Mouse (Mus musculus): ENCODE data around the gene Acot2. TPM values are rescaled to one million over a fixed set of nuclear protein-coding genes. Genes with fewer than 3 reads are reported as not detected.
A peak's percentile ranks its signal among the peaks of the same experiment; 100 is the strongest.
"Not testable (repeated sequence)": the region's sequence is repeated elsewhere in the genome, so short reads cannot be mapped to it uniquely, and the experiment has no call there.

Acot2 gene
- polyA plus RNA-seq, 1 experiment from 2014 or later, result 10.8 TPM

- no peak overlapping the region for H3K9ac ChIP-seq (replicated peaks; ENCODE audit: low read length)
Measured at GRCm38 (mm10) chr12:84013701-84014100, 26.0 kb downstream of the Acot2 start.

GRCm38 (mm10) chr12:84020528-84020927 lies 32.9 kb downstream of the Acot2 start:
- ATAC-seq (replicated peaks; ENCODE audit: insufficient number of reproducible peaks, low FRiP score, low TSS enrichment, low read depth); H3K9me3 ChIP-seq (replicated peaks; ENCODE audit: control insufficient read depth, low read length); H3K4me1 ChIP-seq (ENCODE audit: control insufficient read depth, insufficient read depth, low read length); H3K4me3 ChIP-seq (ENCODE audit: low read depth, low read length); H3K9ac ChIP-seq (replicated peaks; ENCODE audit: low read length); H3K4me2 ChIP-seq (ENCODE audit: low read depth, low read length); H3K27me3 ChIP-seq (ENCODE audit: control insufficient read depth, insufficient read depth, low read length); H3K27ac ChIP-seq (replicated peaks; ENCODE audit: low read depth, low read length); H3K36me3 ChIP-seq (replicated peaks; ENCODE audit: control insufficient read depth, insufficient read depth, low read depth, low read length); DNase-seq (ENCODE audit: low spot score): not testable (repeated sequence)
- WGBS, result 70% methylated on average over 7 of the region's 7 CpGs

More at GRCm38 (mm10) chr12:84013701-84014100, 26.0 kb downstream of the Acot2 start:
- no peaks in the 10 kb centered on the region for H3K9me3 ChIP-seq (replicated peaks; ENCODE audit: control insufficient read depth, low read length)
- no peaks in the 10 kb centered on the region for H3K36me3 ChIP-seq (replicated peaks; ENCODE audit: control insufficient read depth, insufficient read depth, low read depth, low read length)
- no peaks in the 10 kb centered on the region for H3K4me1 ChIP-seq (ENCODE audit: control insufficient read depth, insufficient read depth, low read length)
- H3K27ac ChIP-seq (replicated peaks; ENCODE audit: low read depth, low read length), result no peak overlapping the region
- no peak overlapping the region for H3K4me3 ChIP-seq (ENCODE audit: low read depth, low read length)
- 92% methylated on average over 7 of the region's 7 CpGs for WGBS
- no peak overlapping the region for H3K4me2 ChIP-seq (ENCODE audit: low read depth, low read length)
- no peaks in the 10 kb centered on the region for H3K27me3 ChIP-seq (ENCODE audit: control insufficient read depth, insufficient read depth, low read length)
- ATAC-seq (replicated peaks; ENCODE audit: insufficient number of reproducible peaks, low FRiP score, low TSS enrichment, low read depth) (no peak), DNase-seq (ENCODE audit: low spot score) (no peak)

- H3K4me3 ChIP-seq (ENCODE audit: low read depth, low read length); ATAC-seq (replicated peaks; ENCODE audit: insufficient number of reproducible peaks, low FRiP score, low TSS enrichment, low read depth); H3K9ac ChIP-seq (replicated peaks; ENCODE audit: low read length); H3K27me3 ChIP-seq (ENCODE audit: control insufficient read depth, insufficient read depth, low read length); H3K4me2 ChIP-seq (ENCODE audit: low read depth, low read length); H3K36me3 ChIP-seq (replicated peaks; ENCODE audit: control insufficient read depth, insufficient read depth, low read depth, low read length); DNase-seq (ENCODE audit: low spot score); H3K4me1 ChIP-seq (ENCODE audit: control insufficient read depth, insufficient read depth, low read length); H3K27ac ChIP-seq (replicated peaks; ENCODE audit: low read depth, low read length); H3K9me3 ChIP-seq (replicated peaks; ENCODE audit: control insufficient read depth, low read length): not testable (repeated sequence)
- 90% methylated on average over 3 of the region's 4 CpGs for WGBS
Measured at GRCm38 (mm10) chr12:84022266-84022665, 34.6 kb downstream of the Acot2 start.

- H3K4me1 ChIP-seq (ENCODE audit: control insufficient read depth, insufficient read depth, low read length), result no peaks in the 10 kb centered on the region
- no peak overlapping the region for H3K4me2 ChIP-seq (ENCODE audit: low read depth, low read length)
- H3K27me3 ChIP-seq (ENCODE audit: control insufficient read depth, insufficient read depth, low read length), result no peaks in the 10 kb centered on the region
- H3K9ac ChIP-seq (replicated peaks; ENCODE audit: low read length), result no peak overlapping the region
- WGBS, result 77% methylated on average over 9 of the region's 9 CpGs
- ATAC-seq (replicated peaks; ENCODE audit: insufficient number of reproducible peaks, low FRiP score, low TSS enrichment, low read depth) (no peak), DNase-seq (ENCODE audit: low spot score) (no peak)
- no peak overlapping the region for H3K4me3 ChIP-seq (ENCODE audit: low read depth, low read length)
- no peaks in the 10 kb centered on the region for H3K9me3 ChIP-seq (replicated peaks; ENCODE audit: control insufficient read depth, low read length)
- no peaks in the 10 kb centered on the region for H3K36me3 ChIP-seq (replicated peaks; ENCODE audit: control insufficient read depth, insufficient read depth, low read depth, low read length)
- no peak overlapping the region for H3K27ac ChIP-seq (replicated peaks; ENCODE audit: low read depth, low read length)
Measured at GRCm38 (mm10) chr12:84023052-84023745, 35.5 kb downstream of the Acot2 start.

GRCm38 (mm10) chr12:84025888-84026287 lies 38.2 kb downstream of the Acot2 start:
- no peaks in the 10 kb centered on the region for H3K36me3 ChIP-seq (replicated peaks; ENCODE audit: control insufficient read depth, insufficient read depth, low read depth, low read length)
- no peak for DNase-seq (ENCODE audit: low spot score)
- 89% methylated on average over 7 of the region's 7 CpGs for WGBS
- no peaks in the 10 kb centered on the region for H3K4me1 ChIP-seq (ENCODE audit: control insufficient read depth, insufficient read depth, low read length)
- no peak overlapping the region for H3K4me2 ChIP-seq (ENCODE audit: low read depth, low read length)
- H3K9me3 ChIP-seq (replicated peaks; ENCODE audit: control insufficient read depth, low read length), result no peaks in the 10 kb centered on the region
- H3K4me3 ChIP-seq (ENCODE audit: low read depth, low read length), result no peak overlapping the region
- H3K27ac ChIP-seq (replicated peaks; ENCODE audit: low read depth, low read length), result no peak overlapping the region
- H3K27me3 ChIP-seq (ENCODE audit: control insufficient read depth, insufficient read depth, low read length), result no peaks in the 10 kb centered on the region
- no peak overlapping the region for H3K9ac ChIP-seq (replicated peaks; ENCODE audit: low read length)
- ATAC-seq (replicated peaks; ENCODE audit: insufficient number of reproducible peaks, low FRiP score, low TSS enrichment, low read depth), result no peak

- H3K27ac ChIP-seq (replicated peaks; ENCODE audit: low read depth, low read length); H3K4me2 ChIP-seq (ENCODE audit: low read depth, low read length); DNase-seq (ENCODE audit: low spot score); ATAC-seq (replicated peaks; ENCODE audit: insufficient number of reproducible peaks, low FRiP score, low TSS enrichment, low read depth); H3K36me3 ChIP-seq (replicated peaks; ENCODE audit: control insufficient read depth, insufficient read depth, low read depth, low read length); H3K4me1 ChIP-seq (ENCODE audit: control insufficient read depth, insufficient read depth, low read length); H3K4me3 ChIP-seq (ENCODE audit: low read depth, low read length); H3K9me3 ChIP-seq (replicated peaks; ENCODE audit: control insufficient read depth, low read length); H3K27me3 ChIP-seq (ENCODE audit: control insufficient read depth, insufficient read depth, low read length); H3K9ac ChIP-seq (replicated peaks; ENCODE audit: low read length): not testable (repeated sequence)
- WGBS, result 44% methylated on average over 3 of the region's 3 CpGs
Measured at GRCm38 (mm10) chr12:84028328-84028727, 40.7 kb downstream of the Acot2 start.

GRCm38 (mm10) chr12:84029043-84029442 lies 41.4 kb downstream of the Acot2 start:
- H3K4me3 ChIP-seq (ENCODE audit: low read depth, low read length); ATAC-seq (replicated peaks; ENCODE audit: insufficient number of reproducible peaks, low FRiP score, low TSS enrichment, low read depth); H3K4me1 ChIP-seq (ENCODE audit: control insufficient read depth, insufficient read depth, low read length); H3K4me2 ChIP-seq (ENCODE audit: low read depth, low read length); H3K9me3 ChIP-seq (replicated peaks; ENCODE audit: control insufficient read depth, low read length); DNase-seq (ENCODE audit: low spot score); H3K27ac ChIP-seq (replicated peaks; ENCODE audit: low read depth, low read length); H3K36me3 ChIP-seq (replicated peaks; ENCODE audit: control insufficient read depth, insufficient read depth, low read depth, low read length); H3K27me3 ChIP-seq (ENCODE audit: control insufficient read depth, insufficient read depth, low read length); H3K9ac ChIP-seq (replicated peaks; ENCODE audit: low read length): not testable (repeated sequence)
- 85% methylated on average over 1 of the region's 1 CpGs for WGBS

GRCm38 (mm10) chr12:84030659-84031332 lies 43.1 kb downstream of the Acot2 start:
- DNase-seq (ENCODE audit: low spot score), result peak; percentile 85
- H3K27ac ChIP-seq (replicated peaks; ENCODE audit: low read depth, low read length), result no peak overlapping the region
- no peak overlapping the region for H3K4me3 ChIP-seq (ENCODE audit: low read depth, low read length)
- H3K4me1 ChIP-seq (ENCODE audit: control insufficient read depth, insufficient read depth, low read length), result no peaks in the 10 kb centered on the region
- no peak overlapping the region for H3K4me2 ChIP-seq (ENCODE audit: low read depth, low read length)
- no peaks in the 10 kb centered on the region for H3K9me3 ChIP-seq (replicated peaks; ENCODE audit: control insufficient read depth, low read length)
- 77% methylated on average over 4 of the region's 4 CpGs for WGBS
- no peaks in the 10 kb centered on the region for H3K36me3 ChIP-seq (replicated peaks; ENCODE audit: control insufficient read depth, insufficient read depth, low read depth, low read length)
- peak; percentile 65; the same call in 1 of the 2 replicates for ATAC-seq (replicated peaks; ENCODE audit: insufficient number of reproducible peaks, low FRiP score, low TSS enrichment, low read depth)
- H3K9ac ChIP-seq (replicated peaks; ENCODE audit: low read length), result no peak overlapping the region
- no peaks in the 10 kb centered on the region for H3K27me3 ChIP-seq (ENCODE audit: control insufficient read depth, insufficient read depth, low read length)

Data from embryonic facial prominence, embryonic 11.5 days (tissue).